Mouse (Mus musculus) embryonic fibroblast, embryonic 13.5 days (primary cell): ENCODE measurements at regions not wholly inside any gene's neighbourhood (a gene's known extent, or its start where the extent isn't known, plus 50 kb on each side); places are given as distances from the start of the nearest gene placed in this dataset.
"Not testable (repeated sequence)": the region's sequence is repeated elsewhere in the genome, so short reads cannot be mapped to it uniquely, and the experiment has no call there.

Experiments
- H3K27ac ChIP-seq: 2 replicates; pipeline ENCODE4 v1.5.1; 2012; ENCODE audit warnings: low read length, control low read depth, inconsistent platforms; ENCODE audit not compliant: insufficient read depth
- H3K4me1 ChIP-seq: 2 replicates; pipeline ENCODE4 v1.6.1; 2011; ENCODE audit warnings: low read length; ENCODE audit not compliant: control insufficient read depth, insufficient read depth
- H3K4me3 ChIP-seq: 2 replicates; pipeline ENCODE4 v1.5.1; 2011; ENCODE audit warnings: mild to moderate bottlenecking, control low read depth, low read length; ENCODE audit not compliant: insufficient read depth
- CTCF ChIP-seq: IDR thresholded peaks from 2 replicates; pipeline ENCODE4 v1.5.1; 2011; ENCODE audit warnings: mild to moderate bottlenecking, control low read depth, low read length, moderate library complexity, borderline replicate concordance; ENCODE audit not compliant: insufficient read depth
- POLR2A ChIP-seq: IDR thresholded peaks from 2 replicates; pipeline ENCODE4 v1.6.1; 2011; ENCODE audit warnings: low read depth, mild to moderate bottlenecking, control low read depth, low read length, moderate library complexity

DNA sequence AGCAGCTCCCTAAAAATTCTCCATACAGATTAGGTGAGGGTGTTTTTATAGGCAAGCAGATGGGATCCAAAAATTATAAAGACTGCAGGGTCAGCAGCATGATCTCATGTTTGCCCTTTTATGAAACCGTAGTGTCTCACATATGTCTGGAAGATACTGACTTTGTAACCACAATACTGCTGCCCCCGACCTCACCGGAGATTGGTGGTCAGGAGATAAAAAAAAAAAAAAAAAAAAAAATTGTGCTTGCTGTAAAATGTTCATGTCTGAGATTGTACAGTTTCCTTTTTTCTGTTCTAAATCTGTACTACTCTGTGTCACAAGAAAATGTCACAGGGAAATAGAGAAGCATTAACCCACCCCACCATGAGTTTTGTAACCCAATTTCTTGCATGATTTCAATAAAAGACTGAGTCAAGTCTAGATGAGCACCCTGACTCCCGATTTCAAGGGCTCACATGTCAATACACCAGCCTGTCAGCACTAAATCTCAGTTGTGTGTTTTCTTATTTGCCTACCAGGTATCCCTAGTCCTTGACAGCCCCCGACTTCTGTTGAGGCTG is 169.5 kb upstream of the Ipo5 start:
- Histone ChIP-seq H3K4me3 (no peak overlapping the region), H3K27ac (no peak overlapping the region), H3K4me1 (no peaks in the 10 kb centered on the region)
- no peak for TF ChIP-seq CTCF
- TF ChIP-seq POLR2A = no peak

GRCm38 (mm10) chr14:120754011-120754410 is 157.0 kb upstream of the Ipo5 start:
- Histone ChIP-seq H3K27ac (no peak overlapping the region), H3K4me1 (no peaks in the 10 kb centered on the region), H3K4me3 (no peak overlapping the region)
- TF ChIP-seq POLR2A (no peak), CTCF (no peak)

- Histone ChIP-seq H3K4me3 (no peak overlapping the region), H3K27ac (no peak overlapping the region), H3K4me1 (no peaks in the 10 kb centered on the region)
- TF ChIP-seq CTCF (no peak), POLR2A (no peak)
Observed at GRCm38 (mm10) chr14:120755389-120755788, 155.6 kb upstream of the Ipo5 start.

DNA sequence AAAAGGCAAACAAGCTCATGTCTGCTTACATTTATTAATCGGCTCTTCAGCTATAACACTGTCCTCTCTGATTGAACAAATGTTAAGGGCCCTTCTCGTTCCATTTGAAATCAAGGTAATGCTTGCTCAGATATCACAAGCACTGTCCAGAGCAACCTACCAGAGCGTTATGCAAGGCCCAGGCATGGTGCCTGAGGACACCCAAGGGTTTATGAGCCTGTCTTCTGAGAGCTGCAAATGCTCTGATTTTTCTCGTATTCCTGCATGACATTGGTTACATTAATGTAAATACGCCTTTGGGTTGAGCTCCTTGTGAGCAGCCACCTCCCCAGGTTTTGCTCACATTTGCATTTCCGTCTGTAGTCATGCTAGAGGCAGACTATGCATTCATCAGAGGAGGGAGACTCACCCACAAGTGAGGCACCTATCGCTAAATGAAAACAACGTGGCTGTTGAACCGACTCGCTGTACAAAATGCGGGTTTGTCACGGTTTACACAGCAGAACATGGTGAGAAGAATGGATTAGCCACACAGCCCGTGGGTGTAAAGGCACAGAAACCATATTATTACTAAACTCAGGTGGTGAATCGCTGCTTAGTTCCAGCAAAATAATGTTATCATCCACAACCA is 152.7 kb upstream of the Ipo5 start:
- Histone ChIP-seq H3K4me3 (no peak overlapping the region), H3K4me1 (no peaks in the 10 kb centered on the region), H3K27ac (no peak overlapping the region)
- TF ChIP-seq POLR2A = no peak
- no peak for TF ChIP-seq CTCF

DNA sequence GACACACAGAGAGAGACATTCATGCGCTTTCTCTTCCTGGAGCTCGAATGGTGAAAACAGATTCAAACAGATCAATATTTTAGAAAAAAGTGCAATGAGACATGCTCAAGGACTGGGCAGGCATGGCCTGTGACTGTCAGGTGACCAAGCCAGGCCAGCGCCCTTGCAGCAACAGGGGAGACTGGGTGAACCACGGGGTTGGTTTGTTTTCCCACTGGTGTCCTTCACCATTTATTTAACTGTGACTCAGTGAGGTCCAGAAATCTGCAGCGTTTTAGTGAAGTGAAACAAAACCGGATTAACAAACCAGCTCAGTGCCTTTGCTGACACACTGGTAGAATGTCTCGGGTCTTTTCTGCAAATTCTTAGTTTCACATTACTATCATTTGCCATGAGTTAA is 148.9 kb upstream of the Ipo5 start:
- H3K27ac ChIP-seq = no peak overlapping the region
- TF ChIP-seq POLR2A = no peak
- no peak for TF ChIP-seq CTCF

GRCm38 (mm10) chr14:120762733-120763132 is 148.3 kb upstream of the Ipo5 start:
- H3K4me3 ChIP-seq = no peak overlapping the region
- H3K27ac ChIP-seq = no peak overlapping the region
- TF ChIP-seq CTCF (no peak), POLR2A (no peak)
- H3K4me1 ChIP-seq = no peaks in the 10 kb centered on the region; the same call in 1 of the 2 replicates

More for the DNA sequence above, 148.9 kb upstream of the Ipo5 start:
- Histone ChIP-seq H3K4me3 (no peak overlapping the region), H3K4me1 (no peaks in the 10 kb centered on the region; the same call in 1 of the 2 replicates)

- Histone ChIP-seq H3K4me3 (no peak overlapping the region), H3K27ac (no peak overlapping the region), H3K4me1 (no peaks in the 10 kb centered on the region; the same call in 1 of the 2 replicates)
- TF ChIP-seq POLR2A = no peak
- no peak for TF ChIP-seq CTCF
Observed at GRCm38 (mm10) chr14:120763796-120764195, 147.2 kb upstream of the Ipo5 start.

GRCm38 (mm10) chr14:120764386-120764785 is 146.6 kb upstream of the Ipo5 start:
- no peak overlapping the region for H3K4me3 ChIP-seq
- TF ChIP-seq CTCF (no peak), POLR2A (no peak)
- no peaks in the 10 kb centered on the region; the same call in 1 of the 2 replicates for H3K4me1 ChIP-seq
- no peak overlapping the region for H3K27ac ChIP-seq

DNA sequence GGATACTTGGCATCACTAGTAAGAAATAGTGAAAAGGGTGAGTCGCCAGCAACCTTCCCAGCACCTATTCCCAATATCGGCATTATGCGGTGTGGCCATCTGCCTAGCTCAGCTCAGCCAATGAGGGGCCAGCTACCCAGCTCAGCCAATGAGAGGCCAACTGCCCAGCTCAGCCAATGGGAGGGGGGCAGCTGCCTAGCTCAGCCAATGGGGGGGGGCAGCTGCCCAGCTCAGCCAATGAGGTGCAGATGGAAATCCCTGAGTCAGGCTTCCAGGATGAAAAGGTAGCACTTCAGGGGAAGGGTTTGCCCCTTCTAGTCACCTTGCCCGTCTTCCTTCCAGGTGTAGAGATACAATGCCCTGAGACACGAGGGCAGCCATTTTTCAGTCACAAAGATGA is 144.6 kb upstream of the Ipo5 start:
- Histone ChIP-seq H3K4me3 (no peak overlapping the region), H3K4me1 (no peaks in the 10 kb centered on the region; the same call in 1 of the 2 replicates), H3K27ac (no peak overlapping the region)
- TF ChIP-seq POLR2A = no peak
- TF ChIP-seq CTCF = no peak

- TF ChIP-seq POLR2A = no peak
- TF ChIP-seq CTCF = no peak
- H3K27ac ChIP-seq = no peak overlapping the region
- H3K4me1 ChIP-seq = no peaks in the 10 kb centered on the region
- H3K4me3 ChIP-seq = no peak overlapping the region
Observed at GRCm38 (mm10) chr14:120770579-120770978, 140.4 kb upstream of the Ipo5 start.

DNA sequence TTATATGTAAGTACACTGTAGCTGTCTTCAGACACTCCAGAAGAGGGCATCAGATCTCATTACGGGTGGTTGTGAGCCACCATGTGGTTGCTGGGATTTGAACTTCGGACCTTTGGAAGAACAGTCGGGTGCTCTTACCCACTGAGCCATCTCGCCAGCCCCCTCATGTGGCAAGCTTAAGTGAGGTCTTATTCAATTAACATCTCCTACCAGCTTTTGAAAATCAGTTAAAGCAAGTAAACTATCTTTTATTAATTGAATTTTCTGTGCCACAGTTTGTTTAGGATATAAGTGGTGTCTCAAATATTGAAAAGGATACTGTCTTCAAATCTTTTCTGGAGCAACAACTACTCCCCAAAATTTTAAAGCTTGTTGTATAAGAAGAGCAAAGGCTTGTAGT is 138.0 kb upstream of the Ipo5 start:
- H3K4me3 ChIP-seq, H3K27ac ChIP-seq, H3K4me1 ChIP-seq: not testable (repeated sequence)
